Mouse (Mus musculus): ENCODE measurements around the gene Snx22.
A peak's percentile ranks its signal among the peaks of the same experiment; 100 is the strongest.

The Snx22 gene

DNA sequence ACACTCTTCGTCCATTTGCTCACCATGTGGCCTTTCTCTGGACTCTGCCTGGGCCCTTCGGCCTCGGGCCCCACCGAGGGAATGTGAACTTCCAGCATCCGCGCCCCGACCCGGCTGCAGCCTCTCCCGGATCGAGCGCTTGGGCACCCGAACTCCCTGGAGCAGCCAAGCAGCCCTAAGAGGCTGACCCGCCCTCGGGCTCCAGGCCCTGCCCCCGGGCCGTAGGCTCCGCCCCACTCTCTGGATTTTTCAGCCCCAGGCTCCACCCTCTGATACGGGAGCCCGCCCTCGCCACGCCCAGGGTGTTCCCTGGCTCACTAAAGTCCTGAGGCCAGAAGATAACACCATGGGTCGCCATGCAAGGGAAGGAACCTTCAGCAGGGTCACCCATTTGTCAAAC lies at the start of gene Snx22:
Snx22 (minus strand) TSS at position 137 of the 400 bp plus-strand sequence.
- peak; percentile 57 to 64 for DNase-seq

DNA sequence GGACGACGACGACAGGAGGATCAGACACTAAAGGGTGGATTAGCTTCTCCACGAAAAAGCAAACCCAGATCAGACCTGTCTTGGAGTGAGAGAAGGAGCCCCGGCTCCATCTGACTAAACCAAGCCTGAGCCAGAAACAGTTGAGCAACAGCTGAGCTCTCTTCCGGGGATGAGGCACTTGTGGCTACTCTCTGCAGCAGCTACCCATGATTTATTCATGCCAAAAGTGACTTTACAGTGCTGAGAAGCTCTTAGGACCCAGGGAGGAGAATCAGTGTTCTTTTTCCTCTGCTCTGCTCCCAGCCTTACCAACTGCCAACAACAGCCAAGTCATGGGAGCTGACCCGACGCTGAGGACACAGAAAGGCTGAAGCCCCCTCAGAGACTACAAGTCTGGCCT lies 47.4 kb upstream of the Snx22 start:
- no peak for DNase-seq

DNA sequence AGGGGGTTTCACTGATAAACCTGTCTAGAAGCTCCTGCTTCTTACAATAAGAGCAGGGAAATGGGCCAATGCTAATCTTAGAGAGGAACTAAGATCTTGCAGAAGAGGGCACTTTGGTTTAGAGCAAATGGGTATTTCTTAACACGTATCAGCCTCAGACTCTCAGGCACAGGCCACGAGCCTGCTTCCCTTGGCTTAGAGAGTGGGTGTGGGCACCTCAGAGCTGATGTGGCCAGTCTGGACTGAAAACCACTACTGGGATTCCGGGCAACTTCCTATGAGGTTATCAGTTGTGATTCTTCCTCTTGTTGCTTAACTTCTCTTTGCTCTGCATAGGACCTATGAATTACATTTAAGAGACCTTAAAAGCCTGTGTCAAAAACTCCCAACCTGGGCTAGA lies 44.8 kb upstream of the Snx22 start:
- DNase-seq = no peak

DNA sequence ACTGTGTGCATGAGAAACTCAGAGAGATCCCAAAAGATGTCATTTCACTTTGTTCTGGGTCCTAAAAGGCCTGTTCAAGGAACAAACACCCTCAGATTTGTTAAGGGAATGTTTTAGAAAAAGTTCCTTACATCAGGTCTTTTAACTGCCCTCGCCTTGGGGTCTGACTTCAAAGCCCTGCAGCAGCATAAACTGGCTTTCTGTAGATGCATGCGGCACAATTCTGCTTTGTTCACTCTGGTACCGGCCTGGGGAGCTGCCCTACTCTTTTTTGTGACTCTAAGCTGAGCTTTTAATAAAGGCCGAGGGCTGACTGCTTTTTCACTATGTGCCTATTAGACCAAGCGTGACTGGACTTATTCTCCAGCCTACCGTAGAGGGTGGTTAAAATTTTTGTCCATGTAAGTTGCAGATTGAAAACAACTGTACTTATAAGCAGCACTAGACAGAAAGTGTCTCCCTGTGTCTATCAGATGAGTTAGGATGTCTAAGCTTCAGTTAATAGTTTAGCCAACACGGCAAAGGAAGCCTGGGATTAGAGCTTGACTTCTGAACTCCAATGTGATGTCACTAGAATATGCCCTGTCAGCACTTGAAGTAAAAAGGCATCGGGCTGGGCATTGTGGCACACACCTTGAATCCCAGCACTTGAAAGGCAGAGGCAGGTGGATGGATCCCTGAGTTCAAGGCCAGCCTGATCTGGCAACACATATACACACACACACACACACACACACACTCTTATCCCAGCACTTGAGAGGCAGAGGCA lies 41.3 kb upstream of the Snx22 start:
- no peak for DNase-seq

DNA sequence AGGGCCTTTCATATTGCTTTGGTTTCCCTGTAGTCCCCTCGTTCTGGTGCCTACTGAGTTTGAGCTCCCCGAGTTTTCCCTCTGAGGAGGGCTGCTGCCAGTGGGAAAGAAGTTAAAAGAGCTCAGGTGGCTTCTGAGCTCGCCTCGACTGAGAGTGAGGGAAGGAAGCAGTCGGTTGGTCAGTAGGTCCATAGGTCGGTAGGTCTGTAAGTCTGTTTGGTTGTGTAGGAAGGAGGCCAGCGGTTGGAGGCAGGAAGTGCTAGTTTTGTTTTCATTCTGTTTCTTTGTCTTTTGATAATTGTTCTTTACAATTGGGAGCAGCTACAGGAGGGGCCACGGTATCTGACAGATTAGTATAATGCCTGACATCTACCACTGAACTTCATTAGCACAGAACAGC lies 40.6 kb upstream of the Snx22 start:
- no peak for DNase-seq

DNA sequence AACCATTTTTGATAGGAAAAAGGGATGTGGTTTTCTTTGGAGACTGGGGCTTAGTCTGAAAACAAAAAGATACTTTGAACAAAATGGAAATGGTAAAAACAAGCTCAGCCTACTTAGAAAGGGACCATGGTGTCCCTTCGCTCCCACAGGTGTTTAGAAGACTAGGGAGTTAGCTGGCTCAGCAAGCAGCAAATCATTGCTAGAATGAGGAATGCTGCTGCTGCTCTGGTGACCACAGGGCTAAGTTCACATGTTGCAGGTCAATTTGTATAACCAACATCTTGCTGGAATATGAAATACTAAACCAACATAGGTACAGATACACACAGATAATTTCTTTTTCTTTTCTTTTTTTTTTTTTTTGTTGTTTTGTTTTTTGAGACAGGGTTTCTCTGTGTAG lies 40.1 kb upstream of the Snx22 start:
- no peak for DNase-seq

DNA sequence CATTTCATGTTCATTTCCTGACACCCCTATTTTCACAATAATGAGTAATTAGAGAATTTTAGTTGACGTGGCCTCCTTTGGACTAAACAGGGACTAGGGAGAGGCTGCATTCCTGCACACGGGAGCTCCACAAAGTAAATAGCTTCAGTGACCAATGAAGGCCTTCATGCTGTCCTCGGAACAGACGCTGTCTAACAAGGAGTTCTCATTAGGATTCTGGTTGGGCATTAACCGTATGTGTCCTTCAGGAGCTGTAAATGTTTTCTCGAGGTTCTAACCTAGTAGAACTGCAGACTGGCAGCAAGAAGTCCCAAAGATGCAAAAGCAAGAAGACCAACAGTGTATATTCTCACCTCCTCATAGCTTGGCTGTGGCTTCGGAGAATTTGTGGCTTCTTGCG lies 35.6 kb upstream of the Snx22 start:
- DNase-seq = no peak

DNA sequence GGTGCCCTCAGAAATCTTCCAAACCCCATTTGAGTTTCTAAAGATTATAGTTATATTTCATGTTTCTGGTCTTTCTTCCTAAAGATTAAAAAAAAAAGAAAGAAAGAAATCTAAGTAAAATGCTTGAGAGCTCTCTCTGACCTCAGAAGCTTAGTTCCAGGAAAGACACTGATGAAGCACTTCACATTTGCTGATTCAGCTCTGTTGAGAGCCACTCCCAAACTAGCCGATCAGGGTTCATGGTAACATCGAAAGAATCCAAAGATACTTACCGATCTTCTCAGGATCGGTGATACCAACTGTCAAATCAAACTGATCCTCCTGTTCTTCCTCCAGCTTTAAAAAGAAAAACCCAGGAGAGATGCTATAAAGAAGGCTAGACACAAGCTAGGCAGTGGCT lies 35.1 kb upstream of the Snx22 start:
- no peak for DNase-seq

DNA sequence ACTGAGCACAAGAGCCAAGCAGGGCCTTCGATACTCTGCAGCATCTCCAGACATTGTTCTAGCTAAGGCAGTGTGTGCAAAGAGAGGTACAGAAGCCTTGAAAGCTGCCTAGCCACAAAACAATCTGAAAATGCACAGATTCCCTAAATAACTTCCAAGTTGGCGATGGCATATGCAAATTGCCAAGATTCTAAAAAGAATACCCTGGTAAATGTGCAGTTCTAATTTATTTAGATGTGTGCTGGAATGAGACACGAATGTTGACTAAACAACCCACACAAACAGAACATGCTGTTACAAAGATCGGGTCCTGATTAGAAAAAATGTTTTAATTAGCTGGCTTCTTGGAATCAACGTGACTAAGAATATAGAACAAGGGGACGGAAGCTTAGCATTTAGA lies 33.1 kb upstream of the Snx22 start:
- no peak for DNase-seq

DNA sequence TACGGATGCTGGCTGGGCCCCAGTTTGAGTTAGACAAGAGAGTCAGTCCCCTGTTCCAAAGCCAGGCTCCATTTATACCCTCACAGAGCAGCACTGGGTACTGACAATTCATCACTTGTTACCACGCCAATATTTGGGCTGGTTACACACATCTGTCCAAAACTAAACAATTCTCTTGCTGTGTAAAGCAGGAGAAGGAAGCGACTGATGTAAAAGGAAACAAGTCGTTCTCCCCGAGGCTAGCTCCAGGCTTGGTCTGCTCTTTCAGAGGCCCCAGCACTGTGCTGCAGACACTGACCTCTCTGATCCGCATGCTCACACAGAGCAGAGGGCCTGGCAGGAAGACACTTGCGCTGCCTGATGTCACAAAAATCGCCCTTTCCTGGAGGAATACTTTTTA lies 32.1 kb upstream of the Snx22 start:
- DNase-seq = no peak

DNA sequence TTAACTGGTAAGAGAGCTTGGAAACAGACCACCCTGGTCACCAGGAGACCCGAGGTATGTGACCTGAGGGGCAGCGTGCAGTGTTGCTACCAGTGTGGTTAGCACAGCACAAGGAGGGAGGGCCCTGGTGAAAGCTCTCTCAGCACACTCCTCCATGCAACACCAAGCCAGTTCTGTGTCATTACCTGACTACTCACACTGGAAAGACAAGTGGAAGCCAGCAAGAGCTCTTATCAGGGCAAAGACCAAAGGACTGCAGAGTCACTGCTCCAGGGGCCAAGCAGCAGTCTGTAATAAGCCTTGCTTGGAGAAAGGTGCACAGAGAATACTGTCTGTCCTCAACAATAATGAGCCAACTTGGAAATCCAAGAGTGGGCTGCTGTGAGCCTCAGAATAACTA lies 23.1 kb upstream of the Snx22 start:
- no peak for DNase-seq

DNA sequence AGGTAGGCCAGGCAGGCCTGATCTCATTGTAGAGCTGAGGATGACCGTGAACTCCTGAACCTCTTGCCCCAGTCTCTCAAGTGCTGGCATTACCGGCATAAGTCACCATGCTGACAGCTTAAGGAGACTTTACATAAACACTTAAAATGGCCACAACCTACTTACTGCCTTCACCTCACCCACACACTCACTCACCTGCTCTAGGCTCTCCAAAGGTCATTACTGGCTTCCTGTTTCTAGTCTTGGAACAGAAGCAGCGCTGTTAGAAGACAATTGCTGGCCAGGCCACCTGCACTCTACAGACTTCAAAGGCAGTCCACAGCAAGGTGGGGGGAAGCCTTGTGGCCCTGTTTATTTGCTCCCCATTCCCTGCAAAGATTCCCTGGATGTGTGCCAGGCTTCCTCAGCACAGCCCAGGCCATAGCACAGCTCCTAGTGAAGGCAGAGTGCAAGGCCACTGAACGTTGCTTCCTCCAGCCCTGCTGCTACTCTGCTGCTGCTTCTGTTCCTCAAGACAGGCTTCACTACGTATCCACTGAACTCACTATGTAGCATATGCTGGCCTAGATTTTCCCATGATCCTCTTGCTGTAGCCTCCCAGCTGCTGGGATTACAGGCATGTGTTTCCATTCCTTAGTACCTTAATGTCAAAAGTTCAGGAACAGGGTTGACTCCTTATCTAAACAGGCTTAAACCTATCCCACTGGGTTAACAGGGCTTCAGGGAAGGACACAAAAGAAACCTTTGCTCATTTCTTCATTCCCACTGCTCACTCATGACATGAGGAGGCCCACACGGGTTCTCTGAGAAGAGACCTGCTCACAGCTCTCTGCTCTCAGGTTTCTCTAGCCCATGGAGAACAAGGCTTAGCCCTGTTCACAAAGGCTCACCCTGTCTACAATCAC lies 22.1 kb upstream of the Snx22 start:
- DNase-seq = no peak

DNA sequence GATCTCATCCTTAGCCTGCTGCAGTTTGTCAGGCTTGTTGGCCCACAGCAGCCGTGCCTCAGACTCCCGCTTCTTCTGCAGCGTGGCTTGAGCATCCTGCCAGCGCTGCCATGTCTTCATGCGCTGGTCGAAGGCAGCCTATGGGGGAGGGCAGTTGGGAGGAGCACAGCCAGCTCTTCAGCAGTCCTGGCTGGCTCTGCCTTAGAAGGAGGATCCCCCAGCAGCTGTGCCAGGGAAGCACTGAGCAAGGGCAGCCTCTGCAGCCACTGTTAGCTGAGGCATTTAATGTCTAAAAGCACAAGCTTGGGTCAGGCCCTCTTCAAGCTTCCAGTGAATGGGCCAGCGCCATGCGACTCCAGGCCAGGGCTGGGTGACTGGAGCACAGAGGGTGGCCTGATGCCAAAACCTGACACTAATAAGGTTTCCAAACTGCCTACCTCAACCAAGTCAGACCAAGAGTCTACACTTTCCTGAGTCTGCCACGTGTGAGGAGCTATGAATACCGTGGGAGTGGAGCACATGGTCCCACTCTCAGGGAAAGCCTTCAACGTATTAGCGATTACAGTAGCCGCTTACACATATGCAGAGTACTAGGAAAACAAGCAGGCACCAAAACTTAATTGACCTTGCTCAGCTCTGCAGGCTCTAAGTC lies 21.2 kb upstream of the Snx22 start:
- DNase-seq = no peak

DNA sequence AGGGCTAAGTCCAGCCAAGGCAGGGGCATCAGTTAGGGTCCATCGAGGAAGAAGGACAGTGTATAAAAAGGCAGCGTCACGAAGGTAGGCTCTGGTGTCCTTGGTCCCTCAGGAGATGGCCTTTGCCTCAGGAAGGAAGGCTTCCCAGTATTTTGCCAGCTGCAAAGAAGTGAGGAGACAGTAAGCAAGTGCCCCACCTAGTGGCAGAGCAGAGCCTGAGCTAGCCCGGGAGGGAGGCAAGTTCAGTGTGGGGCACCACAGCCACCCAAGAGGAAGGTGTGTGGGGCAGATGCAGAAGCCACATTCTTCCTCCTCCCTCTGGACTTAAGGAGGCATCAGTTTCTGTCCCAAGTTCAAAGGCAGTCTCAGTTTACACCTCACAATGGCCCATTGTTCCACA lies 18.9 kb upstream of the Snx22 start:
- DNase-seq = peak; percentile 57 to 60

DNA sequence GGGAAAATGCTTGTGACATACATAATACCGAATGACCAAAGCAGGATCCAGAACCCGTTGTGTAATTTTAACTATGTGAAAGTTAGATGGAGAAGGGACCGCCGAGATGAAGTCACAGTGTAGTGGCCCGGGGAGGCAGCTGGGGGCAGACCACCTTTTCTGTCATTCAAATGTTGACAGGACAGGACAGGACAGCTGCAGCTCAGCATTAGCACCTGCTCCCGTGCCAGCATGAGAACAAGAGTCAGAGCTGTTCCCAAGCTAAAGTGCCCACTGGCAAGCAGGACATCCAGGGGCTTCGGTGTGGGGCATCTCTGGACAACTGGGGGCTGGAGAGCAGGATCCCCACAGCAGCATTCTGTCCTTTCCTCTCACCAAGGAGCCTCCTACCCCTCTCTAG lies 17.5 kb upstream of the Snx22 start:
- DNase-seq = no peak

DNA sequence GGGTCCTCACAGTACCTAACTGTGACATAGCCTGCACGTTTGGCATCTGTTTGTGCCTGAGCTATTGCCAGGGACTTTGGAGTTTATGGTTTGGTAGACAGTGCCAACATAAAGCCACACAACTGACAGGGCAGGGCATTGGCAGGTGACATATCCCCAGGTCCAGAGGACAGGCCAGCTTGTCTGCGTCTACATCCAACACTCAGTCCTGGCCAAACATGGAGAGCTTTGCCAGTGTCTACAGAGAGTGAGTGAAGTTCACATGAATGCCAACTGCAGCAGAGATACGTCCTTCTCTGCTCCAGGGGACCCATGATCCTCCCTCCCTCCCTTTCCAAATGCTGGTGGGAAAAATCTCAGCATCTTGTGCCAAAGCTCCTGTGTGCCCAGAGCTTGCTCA lies 14.7 kb upstream of the Snx22 start:
- DNase-seq = no peak

DNA sequence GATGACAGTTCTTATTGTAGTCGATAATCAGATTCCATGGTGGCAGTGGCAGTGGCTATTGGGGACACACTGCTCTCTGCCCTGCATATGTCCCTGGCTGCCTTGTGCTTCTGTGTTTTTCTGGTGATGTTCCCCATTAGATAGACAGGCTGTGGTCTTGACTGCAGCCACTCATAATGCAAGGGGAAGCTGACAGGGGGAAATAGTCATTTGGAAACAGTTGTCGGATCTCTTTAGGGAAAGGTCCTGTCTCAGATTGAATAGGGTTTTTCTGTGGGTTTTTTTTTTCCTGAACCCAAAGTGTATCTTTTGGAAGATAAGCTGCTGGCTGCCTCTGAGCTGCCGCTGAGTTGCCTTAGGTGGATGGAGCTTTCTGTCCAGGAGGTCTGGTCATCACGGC lies 12.5 kb upstream of the Snx22 start:
- no peak for DNase-seq

DNA sequence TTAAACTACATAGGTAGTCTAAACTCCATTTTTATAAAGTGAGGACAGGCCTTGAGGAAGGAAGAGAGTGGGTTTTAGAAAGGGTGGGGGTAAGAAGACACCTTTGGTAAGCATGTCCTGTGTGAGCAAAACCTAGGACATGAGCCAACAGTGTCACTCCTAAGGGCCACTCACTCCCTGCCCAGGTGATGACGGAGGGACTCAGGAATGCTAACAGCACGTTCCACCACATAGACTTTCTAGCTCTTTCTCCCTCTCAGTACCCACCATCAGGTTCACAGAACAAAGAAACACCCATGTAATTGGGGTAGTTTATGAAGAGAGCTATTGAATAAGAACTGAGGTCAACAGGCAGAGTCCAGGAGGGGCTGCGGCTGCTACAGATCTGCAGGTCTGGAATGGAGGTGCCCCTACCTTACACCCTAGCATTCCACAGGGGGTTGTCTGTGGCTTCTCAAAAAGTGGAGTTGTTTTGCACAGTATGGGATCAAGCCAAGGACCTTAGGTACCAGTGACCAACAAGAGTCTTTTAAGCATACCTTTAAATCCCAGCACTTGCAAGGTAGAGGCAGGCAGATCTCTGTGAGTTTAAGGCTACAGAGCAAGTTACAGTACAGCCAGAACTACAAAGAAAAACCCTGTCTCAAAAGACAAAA lies 11.4 kb upstream of the Snx22 start:
- no peak for DNase-seq

DNA sequence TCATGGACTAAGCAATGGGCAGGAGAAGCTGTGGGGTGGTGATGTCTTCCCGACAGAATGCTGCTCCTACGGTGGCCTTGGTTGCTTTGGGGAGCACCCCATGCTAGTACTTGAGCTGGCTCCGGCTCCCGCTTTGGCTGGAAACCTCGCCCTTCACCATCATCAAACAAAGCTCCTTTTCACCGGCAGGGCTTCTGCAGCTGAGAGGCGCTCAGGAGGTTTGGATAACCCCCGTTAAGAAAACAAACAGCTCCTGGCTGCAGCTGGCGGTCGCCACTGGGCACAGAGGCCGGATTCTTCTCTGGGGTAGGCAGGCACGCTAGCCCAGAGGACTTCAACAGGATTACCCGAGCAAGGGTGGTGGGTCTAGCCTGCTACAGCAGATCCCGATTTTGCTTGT lies 9.0 kb upstream of the Snx22 start:
- DNase-seq = no peak

DNA sequence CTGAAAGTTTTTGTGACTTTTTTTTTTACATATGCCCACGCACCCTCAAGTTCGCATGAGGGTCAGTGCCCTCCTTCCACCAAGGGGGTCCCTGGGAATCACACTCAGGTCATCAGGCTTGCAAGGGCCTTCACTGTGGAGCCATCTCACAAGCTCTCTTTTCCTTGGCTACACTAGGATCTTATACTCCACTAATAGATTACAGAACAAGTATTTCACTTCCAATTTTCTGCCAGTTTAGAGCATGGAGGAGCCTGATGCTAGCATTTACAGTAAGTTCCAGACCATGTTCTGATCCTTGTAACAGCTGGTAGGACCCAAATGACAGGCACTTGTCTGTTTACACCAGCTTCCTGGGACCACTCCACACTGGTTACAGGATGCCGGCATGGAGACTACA lies 8.6 kb upstream of the Snx22 start:
- no peak for DNase-seq

DNA sequence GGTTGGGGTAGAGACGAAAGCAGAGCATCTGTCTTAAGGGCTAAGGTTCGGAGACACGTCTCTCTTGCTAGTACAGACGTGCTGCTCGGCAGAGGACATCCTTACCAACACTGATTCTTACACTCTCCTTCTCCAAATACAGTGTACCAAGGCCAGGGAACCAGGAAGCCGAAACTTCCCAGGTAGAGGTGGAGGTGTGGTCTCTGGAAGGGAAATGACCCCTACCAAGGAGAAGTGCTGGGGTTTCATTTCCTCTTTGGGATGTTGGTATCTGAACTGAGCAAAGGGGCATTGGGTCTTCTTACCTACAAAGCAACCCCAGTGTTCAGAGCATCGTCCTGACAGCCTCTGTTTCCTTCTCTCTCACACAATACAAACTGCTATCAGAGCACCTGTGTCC lies 3.2 kb upstream of the Snx22 start:
- no peak for DNase-seq

DNA sequence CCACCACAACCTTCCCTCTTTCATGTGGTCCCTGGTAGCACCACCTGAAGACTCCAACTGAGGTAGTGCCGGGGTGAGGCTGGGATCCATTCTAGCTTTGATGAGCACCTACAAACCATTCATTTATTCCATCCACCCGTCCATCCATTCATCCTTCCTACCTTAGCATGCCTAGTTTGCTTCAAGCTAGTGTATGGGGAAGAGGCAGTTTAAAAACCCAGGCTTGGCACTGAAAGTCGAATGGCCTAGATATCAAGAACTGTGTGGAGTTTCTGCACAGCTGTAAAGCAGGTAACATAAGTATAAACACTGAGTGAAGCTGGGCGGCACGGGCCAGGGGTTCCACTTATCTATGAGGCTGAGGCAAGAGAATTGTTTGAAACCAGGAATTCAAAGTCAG lies 632 bp upstream of the Snx22 start:
- no peak for DNase-seq

DNA sequence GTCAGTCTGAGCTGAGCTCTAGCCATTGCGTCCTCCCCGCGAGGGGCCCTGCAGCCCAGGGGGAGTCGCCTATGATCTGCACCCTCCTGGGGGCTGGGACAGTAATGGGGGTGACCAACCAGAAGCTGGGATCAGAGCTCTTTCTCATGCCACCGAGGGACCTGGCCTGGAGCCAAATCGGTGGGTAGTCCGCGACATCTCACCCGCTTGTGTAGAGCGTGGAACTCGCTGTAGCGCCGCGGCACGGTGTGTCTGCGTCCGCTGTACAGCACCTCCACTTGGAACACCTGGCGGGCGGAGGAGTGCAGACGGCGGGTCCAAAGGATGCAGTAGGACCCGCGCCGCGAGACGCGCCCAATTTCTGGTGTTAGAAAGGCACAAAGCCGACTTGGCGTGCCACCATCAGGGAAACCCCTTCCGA lies 538 bp downstream of the Snx22 start:
- no peak for DNase-seq

Measured in thymus, postnatal 36 days (tissue).